Mouse (Mus musculus) R1 (cell line): Measurements from ENCODE around the gene Retreg1.

ENCODE experiments used
- DNase-seq: peaks from one replicate; pipeline ENCODE4 v3.0.0-alpha.2; 2018; ENCODE audit warnings: low read depth, low spot score

Gene Retreg1

GRCm38 (mm10) chr15:25918641-25919040 is 75.7 kb downstream of the Retreg1 start:
- DNase-seq, result no peak

GRCm38 (mm10) chr15:25919995-25920394 is 77.0 kb downstream of the Retreg1 start:
- no peak for DNase-seq

- DNase-seq, result no peak
Measured at GRCm38 (mm10) chr15:25920886-25921285, 77.9 kb downstream of the Retreg1 start.

DNA sequence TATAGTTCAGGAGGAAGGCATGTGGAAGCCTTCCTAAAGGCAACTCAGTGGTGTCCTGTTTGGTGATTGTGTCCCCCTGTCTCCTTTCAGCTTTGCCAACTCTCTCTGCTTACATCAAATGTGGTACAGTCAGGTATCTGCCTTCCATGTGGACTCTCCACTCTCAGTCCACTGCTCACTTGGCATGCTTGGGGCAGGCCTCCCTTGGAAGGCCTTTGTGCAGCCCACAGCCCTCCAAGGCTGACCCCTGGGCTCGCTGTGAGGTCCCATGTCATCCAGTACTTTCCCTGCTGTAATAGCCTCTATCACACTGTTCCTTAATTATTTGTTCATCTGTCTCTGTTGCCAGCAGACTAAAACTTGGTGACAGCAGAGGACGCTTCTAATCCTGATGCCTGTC is 79.0 kb downstream of the Retreg1 start:
- DNase-seq, result no peak

GRCm38 (mm10) chr15:25923916-25924315 is 80.9 kb downstream of the Retreg1 start:
- no peak for DNase-seq

GRCm38 (mm10) chr15:25926171-25926570 is 83.2 kb downstream of the Retreg1 start:
- no peak for DNase-seq

- DNase-seq, result no peak
Measured at GRCm38 (mm10) chr15:25927106-25927505, 84.1 kb downstream of the Retreg1 start.

- DNase-seq, result no peak
Measured at GRCm38 (mm10) chr15:25928001-25928400, 85.0 kb downstream of the Retreg1 start.

DNA sequence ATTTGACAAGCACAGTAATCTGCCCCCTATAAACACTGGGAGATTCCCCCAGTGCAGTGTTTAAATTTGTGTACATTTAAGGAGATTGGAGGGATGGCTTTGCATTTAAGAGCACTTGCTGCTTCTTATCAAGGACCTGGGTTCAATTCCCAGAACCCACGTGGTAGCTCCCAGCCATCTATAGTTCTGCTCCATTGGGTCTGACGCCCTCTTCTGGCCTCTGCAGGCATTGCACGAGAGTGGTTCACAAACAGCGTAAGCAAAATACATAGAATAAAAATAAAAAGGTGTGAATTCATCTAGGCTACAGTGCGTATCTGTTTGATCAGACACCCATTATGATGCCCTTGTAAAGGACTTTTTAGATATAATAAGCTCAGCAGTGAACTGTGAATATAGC is 85.9 kb downstream of the Retreg1 start:
- peak; percentile 80 for DNase-seq

DNA sequence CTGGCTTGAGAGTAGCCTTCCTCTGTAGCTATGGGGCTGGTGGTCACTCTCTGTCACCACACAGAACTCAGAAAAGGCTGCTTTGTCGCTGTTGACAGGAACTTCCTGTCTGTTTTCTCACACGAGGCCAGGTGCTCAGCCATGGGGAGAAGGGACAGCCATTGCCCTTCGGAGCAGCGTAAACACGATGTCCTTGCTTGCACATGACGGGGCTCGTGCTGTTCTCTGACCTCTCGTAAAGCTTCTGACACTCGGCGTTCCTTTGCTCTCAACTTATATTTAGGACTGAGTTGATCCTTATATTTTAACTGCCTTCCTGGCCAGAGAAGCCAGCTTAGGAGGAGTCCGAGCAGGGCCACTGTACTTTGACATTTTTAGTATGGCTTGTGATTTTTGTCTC is 86.5 kb downstream of the Retreg1 start:
- DNase-seq, result no peak

DNA sequence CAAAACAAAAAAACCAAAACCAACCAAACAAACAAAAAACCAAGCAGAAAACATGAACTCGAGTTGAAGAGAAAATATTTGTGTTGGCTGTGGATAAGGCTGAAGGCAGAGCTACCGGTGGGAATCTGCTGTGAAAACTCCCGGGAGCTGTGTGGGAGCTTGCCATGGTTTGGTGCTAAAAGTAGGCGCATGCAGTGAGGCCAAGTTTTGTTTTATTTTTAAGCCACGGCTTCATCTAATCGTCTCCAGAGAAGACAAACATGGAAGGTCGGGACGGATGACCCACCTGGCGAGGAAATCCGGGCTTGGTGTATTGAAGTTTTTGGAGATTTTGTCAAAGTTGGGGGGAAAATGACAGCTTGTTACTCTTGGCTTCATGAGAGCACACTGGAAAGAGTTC is 87.0 kb downstream of the Retreg1 start:
- no peak for DNase-seq

GRCm38 (mm10) chr15:25930657-25931056 is 87.7 kb downstream of the Retreg1 start:
- DNase-seq, result no peak

DNA sequence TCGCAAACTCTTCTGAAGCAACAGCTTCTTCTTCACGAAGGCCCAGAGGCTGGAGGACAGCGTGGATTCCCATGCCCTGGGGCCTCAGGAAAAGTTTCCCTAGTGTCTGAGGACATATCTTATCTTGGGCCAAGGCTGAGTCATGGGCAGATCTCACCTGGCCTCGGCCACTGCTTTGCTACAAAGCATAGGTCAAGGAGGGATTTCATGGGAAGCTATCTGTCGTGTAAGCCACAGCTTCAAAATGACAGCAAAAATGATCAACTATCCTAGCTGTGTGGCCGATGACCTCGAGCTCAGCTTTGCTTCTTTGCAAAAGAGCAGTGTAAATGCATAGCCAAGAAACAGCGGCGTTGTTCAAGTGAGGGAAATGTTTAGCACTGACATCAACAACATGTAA is 89.5 kb downstream of the Retreg1 start:
- no peak for DNase-seq

GRCm38 (mm10) chr15:25932937-25933684 is 90.1 kb downstream of the Retreg1 start:
- peak; percentile 57 for DNase-seq

GRCm38 (mm10) chr15:25933685-25934108 is 90.7 kb downstream of the Retreg1 start:
- no peak for DNase-seq

DNA sequence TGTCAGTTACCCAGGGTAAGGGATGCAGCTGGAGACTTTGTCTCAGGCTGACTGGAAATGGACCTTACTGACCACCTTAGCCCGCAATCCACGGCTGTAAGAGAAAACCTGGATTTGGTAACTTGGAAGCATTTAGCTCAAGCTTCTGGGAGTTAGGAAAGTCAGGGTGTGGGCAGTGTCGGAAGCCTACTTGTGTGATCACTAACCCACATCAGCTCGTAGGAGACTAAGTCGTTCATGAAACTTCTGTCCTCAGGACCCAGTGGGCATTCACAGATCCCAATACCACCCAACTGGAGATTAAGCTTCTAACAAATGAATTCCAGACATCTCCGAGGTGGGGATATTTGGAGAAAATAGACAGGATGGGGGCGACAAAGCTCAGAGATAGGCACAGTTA is 91.4 kb downstream of the Retreg1 start:
- DNase-seq, result no peak

- no peak for DNase-seq
Measured at GRCm38 (mm10) chr15:25938496-25938895, 95.5 kb downstream of the Retreg1 start.

GRCm38 (mm10) chr15:25940397-25941377 is 97.7 kb downstream of the Retreg1 start:
- no peak for DNase-seq

DNA sequence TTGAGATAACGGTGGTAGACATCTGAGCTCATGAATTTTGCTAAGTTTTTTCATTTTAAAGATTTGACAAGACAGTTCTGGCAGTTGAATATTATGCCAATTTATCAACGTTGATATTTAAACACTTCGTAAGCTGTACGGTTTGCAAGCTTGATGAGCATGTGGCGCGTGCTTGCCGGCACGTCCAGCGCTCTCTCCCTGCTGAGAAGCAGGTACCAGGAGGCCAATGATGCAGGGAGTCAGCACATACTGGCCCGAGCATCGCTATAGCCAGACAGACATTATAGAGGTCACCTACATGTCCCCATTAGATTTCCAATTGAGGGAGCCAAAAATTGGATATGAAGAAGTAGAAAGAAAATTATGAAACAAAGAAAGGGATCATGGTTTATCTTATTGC is 98.5 kb downstream of the Retreg1 start:
- no peak for DNase-seq

DNA sequence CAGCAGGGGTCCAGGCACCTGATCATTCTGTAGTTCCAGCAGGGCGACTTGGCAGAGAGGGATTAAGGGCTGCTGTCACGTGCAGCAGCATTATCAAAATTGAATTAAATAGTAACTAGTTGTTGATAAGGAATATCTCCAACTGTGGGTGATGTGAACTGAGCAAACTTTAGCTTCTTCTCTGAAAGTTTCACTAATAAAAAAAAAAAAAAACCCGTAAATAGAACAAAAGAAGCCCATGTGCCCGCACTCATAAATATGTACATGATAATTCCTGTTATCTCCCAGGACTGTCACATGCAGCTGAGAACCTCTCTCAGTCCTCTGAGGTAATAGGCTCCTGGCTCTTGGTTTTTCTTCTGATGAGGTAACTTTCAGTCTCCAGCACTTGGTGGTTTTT is 99.4 kb downstream of the Retreg1 start:
- no peak for DNase-seq

DNA sequence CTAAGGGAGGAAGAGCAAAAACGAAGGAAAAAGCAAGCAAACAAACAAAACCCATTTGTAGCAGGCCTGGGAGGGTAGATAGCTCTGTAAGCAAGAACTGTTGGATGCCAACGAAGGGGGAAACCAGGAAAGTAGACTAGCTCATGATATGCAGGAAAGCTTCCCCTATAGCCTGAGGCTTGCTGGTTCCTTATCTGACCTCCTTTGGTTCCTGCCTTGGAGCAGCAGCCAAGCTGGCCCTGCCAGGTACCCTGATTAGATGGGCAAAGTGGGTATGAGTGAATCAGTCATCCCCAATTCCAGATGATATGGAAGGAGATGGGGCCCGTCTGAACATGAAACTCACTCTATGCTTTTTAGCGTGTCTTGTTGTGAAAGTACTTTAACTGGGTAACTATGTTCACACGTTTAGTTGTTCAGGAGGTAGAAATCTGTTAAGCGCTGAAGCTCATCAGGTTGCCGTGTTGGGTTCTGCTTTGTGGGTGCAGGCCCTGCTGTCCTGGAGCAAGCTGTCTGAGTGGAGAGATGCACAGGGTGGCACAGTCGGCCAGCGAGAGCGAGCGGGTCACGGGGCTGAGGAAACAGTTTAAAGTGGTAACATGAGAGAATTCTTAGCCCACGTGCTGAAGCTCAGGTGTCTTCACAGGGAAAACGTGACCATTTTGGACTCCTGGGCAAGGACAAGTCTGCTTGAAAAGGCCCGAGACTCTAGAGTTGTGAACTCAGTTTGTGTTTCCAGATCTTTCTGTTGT is 100.6 kb downstream of the Retreg1 start:
- DNase-seq, result no peak

GRCm38 (mm10) chr15:25945224-25945623 is 102.2 kb downstream of the Retreg1 start:
- no peak for DNase-seq
